Mouse (Mus musculus): ENCODE measurements around the gene Ranbp3l.
A peak's percentile ranks its signal among the peaks of the same experiment; 100 is the strongest.

Ranbp3l gene

DNA sequence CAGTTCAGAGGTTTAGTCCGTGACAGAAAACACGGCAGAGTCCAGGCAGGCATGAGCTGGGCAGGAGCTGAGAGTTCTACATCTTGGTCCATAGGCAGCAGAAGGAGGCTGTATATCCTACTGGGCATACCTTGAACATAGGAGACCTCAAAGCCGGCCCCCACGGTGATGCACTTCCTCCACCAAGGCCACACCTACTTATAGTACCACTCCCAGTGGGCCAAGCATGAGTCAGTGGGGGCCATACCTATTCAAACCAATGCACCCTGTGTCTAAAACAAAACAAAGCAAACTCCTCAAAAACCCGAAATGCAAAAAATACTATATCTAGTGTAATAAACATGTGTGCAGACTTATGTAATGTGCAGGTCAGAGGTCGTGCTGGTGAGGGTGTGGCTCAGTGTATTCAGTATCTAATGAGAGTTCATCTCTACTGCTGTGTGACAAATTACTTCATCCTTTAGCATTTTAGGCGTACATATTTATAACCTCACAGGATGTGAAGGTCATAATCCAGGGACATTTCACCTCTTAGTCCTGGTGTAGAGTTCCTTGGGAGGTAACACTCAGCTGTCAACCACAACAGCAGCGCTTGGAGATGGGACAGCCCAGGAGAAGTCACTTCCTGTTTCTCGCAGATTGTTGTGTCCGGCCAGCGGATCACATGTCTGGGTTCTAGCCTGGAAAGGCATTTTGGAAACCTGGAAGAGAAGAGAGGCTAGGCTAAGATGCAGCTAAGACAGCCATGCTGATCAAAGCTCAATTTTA lies 126.0 kb downstream of the Ranbp3l start:
- no peak for DNase-seq (ENCODE audit: low spot score in 2 of 2)

DNA sequence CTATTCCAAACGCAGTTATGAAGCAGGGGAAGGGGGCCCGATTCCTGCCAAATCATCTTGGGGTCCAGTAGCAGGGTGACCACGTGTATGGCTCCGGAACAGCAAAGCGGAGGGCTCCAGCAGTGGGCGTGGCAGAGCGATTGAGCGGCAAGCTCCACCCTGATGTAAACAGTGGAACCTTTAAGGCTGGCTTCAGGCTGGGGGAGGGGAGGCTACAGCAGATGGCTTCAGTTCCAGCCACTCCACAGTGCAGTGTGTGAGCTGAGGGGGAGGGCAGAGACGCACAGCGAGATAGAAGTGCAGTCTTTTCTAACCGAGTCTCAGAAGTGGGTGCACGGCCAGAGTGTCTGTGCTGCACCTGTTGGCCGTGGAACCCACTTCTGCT lies 126.6 kb downstream of the Ranbp3l start:
- DNase-seq (ENCODE audit: low spot score in 2 of 2): peak; percentile 28 to 44

DNA sequence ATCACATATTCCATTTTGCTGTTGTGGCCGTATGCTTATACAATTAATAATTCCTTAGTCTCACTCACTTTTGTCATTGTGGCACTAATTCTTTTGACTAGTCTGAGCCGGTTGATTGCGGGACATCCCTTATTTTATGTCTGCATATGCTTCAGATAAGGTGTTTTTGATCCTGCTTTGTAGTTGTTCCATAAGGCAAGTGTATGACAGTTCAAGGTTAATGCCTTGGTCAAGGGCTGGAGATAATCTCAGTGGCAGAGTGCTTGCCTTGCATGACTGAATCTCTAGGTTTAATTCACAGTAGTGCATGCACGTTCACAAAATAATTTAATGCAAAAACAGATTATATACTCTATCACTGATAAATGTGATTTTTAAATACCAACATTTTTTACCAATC lies 129.1 kb downstream of the Ranbp3l start:
- DNase-seq (ENCODE audit: low spot score in 2 of 2): no peak

DNA sequence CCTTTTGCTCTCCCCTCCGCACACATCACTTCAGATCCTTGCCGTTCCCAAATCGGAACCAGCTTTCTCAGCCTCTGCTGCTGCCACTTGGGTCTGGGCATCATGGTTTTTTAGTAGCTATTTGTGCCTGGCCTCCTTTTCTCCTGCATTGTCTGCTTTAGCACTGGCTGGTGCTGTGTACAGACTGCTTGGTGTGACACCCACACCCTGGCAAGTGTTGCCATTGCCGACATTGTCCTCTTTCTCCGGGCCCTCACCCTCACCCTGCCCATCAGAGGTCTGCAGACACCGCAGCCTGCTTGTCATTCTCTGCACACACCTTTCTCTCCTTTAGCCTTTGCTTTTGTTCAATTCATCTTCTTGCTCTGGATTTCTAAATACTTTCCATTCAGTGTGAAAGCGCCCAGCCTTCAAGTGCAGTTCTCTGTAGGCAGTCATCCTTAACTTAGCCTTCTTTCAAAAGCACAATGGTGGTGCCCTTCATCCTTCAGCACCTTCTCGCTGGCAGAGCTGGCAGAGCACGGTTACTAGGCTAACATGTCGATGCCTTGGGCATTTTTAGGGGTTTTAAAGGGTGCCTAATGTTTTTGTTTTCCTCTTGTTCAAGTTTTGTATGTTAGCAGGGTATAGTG lies 132.8 kb downstream of the Ranbp3l start:
- peak; percentile 23 to 36 for DNase-seq (ENCODE audit: low spot score in 2 of 2)

DNA sequence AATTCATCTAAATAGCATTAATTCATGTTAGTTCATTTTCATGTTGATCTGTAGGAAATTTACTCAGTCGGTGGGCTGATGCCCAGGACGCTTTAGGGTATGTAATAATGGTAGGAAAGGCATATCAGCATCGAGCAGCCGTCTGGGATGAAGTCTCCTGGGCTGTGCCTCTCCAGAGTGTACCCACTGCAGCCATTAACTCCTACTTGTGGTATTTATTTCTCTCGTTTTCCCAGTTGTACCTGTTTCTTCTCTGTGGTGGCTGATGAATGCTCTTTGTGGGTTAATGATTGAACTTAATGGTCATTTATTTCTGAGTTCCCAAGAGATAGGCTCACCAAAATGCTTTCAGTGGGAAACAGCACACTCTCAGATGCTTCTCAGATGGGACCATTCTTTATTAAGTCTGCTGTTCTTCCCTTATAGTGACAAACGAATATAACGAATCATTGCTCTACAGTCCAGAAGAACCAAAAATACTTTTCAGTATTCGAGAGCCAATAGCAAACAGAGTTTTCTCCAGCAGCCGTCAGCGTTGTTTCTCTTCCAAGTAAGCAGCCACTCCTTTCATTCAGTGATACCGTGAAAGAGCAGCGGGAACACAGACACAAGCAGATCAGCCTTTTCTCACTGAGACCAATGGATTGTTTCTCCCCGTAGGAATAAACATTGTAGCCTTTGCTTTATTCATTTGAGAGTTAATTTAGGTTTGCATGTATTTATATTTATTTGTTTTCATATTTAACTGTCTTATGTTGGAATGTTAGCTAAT lies 138.7 kb downstream of the Ranbp3l start:
- no peak for DNase-seq (ENCODE audit: low spot score in 2 of 2)

- DNase-seq (ENCODE audit: low spot score in 2 of 2): no peak
Measured at GRCm38 (mm10) chr15:9110526-9111347, 143.0 kb downstream of the Ranbp3l start.

- no peak for DNase-seq (ENCODE audit: low spot score in 2 of 2)
Measured at GRCm38 (mm10) chr15:9111648-9112047, 143.9 kb downstream of the Ranbp3l start.

DNA sequence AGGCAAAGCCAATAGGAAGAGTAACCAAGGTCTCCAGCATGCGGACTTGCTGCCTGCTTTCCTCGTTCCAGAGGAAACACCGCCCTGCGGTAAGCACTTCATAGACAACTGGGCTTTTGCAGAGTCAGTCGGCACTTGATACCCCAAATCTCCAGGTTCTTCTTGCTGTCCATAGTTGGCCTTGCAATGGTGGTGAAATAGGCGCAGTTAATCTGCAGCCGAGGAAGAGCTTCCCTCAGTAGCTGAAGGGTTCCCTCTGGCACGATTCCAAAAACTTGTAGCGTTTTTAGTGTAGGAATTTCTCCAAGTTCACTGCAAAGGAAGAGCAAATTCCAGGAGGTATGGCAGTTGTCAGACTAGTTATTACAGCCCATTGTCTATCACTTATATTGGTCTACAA lies 145.8 kb downstream of the Ranbp3l start:
- DNase-seq (ENCODE audit: low spot score in 2 of 2): no peak

DNA sequence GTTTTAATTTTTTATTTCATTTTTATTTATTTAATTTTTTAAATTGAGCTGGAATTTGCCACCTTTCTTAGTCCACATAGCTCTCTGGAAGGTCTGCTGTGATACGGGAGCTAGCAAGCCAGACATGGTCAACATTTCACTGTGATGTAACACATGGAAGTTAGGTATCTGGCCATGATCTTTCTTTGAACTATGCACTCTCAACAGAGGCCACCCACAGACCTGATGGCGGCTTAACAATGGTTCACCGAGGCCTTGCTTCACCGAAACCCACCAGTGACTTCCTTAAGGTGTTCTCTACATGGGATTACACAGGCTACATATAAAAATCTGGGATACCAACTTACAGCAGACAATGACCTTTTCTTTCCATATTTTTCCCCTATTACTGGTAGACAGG lies 146.4 kb downstream of the Ranbp3l start:
- no peak for DNase-seq (ENCODE audit: low spot score in 2 of 2)

GRCm38 (mm10) chr15:9114599-9114998 lies 146.8 kb downstream of the Ranbp3l start:
- DNase-seq (ENCODE audit: low spot score in 2 of 2): no peak

Data from frontal cortex, postnatal 10 days (tissue).